Mouse (Mus musculus): ENCODE data around the gene Irf4. TPM values are rescaled to one million over a fixed set of nuclear protein-coding genes. Genes with fewer than 3 reads are reported as not detected.

Irf4 gene
- polyA plus RNA-seq, 1 experiment from 2014 or later, result 0.25 TPM

DNA sequence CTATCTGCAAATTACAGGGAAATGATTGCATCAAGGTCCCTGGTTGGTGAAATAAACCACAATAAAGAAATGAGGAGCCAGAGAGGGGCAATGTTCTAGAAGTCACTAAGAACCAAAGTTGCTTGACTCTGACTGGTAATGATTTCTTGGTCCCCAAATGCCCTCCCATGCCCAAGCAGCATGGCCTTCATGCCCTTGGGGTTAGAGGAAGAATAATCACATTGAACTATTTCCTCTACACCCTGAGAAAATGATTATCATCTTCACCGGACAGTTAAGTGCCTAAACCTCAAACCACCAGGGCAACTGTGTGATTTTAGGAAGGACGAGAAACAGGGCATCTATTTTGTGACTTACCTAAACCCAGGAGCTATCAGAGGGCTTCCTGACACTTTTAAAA, 27.0 kb downstream of the Irf4 start:
- ATAC-seq (replicated peaks; ENCODE audit: low FRiP score), result no peak

DNA sequence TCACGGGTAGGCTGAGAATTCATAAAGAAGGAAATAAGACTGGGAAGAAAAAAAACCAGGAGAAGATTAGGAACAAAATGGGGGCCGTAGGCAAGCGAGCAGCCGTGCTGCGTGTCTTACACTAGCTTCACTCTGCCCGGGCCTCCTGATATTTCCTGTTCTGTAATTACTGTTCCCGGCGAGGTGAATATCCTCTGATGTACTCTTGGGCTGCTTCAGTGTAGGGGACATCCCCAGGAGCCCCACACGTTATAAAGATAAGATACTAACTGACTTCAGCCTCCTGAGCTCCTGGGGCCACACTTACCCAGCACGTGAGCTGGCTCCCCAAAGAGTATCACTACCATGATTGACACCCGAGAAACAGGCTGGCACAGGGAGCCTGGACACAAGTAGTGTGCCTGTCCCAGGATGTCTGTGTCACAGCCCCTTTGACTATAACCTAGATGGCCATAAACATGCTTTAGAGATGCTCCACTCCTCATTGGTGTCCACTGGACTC, 28.7 kb downstream of the Irf4 start:
- 76% methylated on average over 11 of the region's 11 CpGs for WGBS
- Histone ChIP-seq H3K4me1 (0 out of 2 replicates have a peak, but pooled peaks cover 6% of the 10 kb centered on the region), H3K36me3 (no peaks in the 10 kb centered on the region), H3K9ac (no peak overlapping the region), H3K27me3 (no peaks in the 10 kb centered on the region), H3K9me3 (replicated peaks) (no peaks in the 10 kb centered on the region), H3K27ac (no peak overlapping the region), H3K4me2 (no peak overlapping the region), H3K4me3 (replicated peaks) (no peak overlapping the region)
- no peak for ATAC-seq (replicated peaks; ENCODE audit: low FRiP score)

More for the DNA sequence above, 27.0 kb downstream of the Irf4 start:
- WGBS, result 76% methylated on average over 2 of the region's 2 CpGs
- Histone ChIP-seq H3K4me1 (no peaks in the 10 kb centered on the region), H3K27me3 (no peaks in the 10 kb centered on the region), H3K9ac (no peak overlapping the region), H3K4me3 (replicated peaks) (no peak overlapping the region), H3K4me2 (no peak overlapping the region), H3K27ac (no peak overlapping the region), H3K36me3 (no peaks in the 10 kb centered on the region), H3K9me3 (replicated peaks) (no peaks in the 10 kb centered on the region)

- ATAC-seq (replicated peaks; ENCODE audit: low FRiP score), result peak; percentile 60; the same call in 1 of the 2 replicates
- H3K27me3 ChIP-seq, result no peaks in the 10 kb centered on the region
- no peak overlapping the region for H3K9ac ChIP-seq
- no peaks in the 10 kb centered on the region for H3K9me3 ChIP-seq (replicated peaks)
- H3K4me1 ChIP-seq, result 0 out of 2 replicates have a peak, but pooled peaks cover 6% of the 10 kb centered on the region
- no peak overlapping the region for H3K4me2 ChIP-seq
- H3K4me3 ChIP-seq (replicated peaks), result no peak overlapping the region
- no peak overlapping the region for H3K27ac ChIP-seq
- WGBS, result 58% methylated on average over 2 of the region's 2 CpGs
- H3K36me3 ChIP-seq, result no peaks in the 10 kb centered on the region
Measured at GRCm38 (mm10) chr13:30781905-30782304, 32.9 kb downstream of the Irf4 start.

GRCm38 (mm10) chr13:30782419-30782818, 33.4 kb downstream of the Irf4 start:
- no peak overlapping the region for H3K4me3 ChIP-seq (replicated peaks)
- 43% methylated on average over 8 of the region's 8 CpGs for WGBS
- no peaks in the 10 kb centered on the region for H3K9me3 ChIP-seq (replicated peaks)
- no peak for ATAC-seq (replicated peaks; ENCODE audit: low FRiP score)
- no peak overlapping the region for H3K9ac ChIP-seq
- H3K4me1 ChIP-seq, result 0 out of 2 replicates have a peak, but pooled peaks cover 6% of the 10 kb centered on the region
- H3K4me2 ChIP-seq, result no peak overlapping the region
- H3K36me3 ChIP-seq, result no peaks in the 10 kb centered on the region
- H3K27me3 ChIP-seq, result no peaks in the 10 kb centered on the region
- no peak overlapping the region for H3K27ac ChIP-seq

DNA sequence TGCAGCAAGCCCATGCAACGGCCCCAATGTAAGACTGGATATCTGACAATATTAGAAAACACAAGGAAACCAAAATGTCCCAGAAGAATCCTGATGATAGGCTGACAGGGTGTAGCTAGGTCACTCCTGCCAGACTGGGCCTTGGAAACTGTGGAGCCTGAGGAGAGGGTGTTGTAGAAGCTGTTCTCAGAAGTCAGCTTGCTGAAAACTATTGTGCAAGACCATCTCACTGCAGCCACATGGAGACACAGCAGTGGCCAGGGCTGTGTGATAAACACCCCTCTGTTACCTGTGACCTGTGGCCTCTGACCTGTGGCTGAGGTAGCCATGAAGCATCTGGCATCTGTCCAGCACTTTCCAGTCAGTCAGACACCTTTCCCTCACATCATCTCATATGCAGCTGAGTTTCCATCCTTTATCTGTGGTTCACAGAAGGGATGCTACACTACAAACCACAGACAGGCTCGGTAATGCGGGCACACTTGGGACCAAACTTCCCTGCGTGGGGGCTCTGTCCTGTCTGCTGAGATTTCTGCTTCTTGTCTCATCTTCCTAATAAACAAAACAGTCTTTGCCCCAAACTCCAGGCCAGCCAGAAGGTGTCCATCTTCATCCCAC, 36.5 kb downstream of the Irf4 start:
- Histone ChIP-seq H3K4me1 (0 out of 2 replicates have a peak, but pooled peaks cover 6% of the 10 kb centered on the region), H3K27me3 (no peaks in the 10 kb centered on the region), H3K9me3 (replicated peaks) (no peaks in the 10 kb centered on the region), H3K36me3 (no peaks in the 10 kb centered on the region), H3K27ac (no peak overlapping the region), H3K9ac (no peak overlapping the region), H3K4me2 (no peak overlapping the region), H3K4me3 (replicated peaks) (no peak overlapping the region)
- 85% methylated on average over 4 of the region's 4 CpGs for WGBS
- no peak for ATAC-seq (replicated peaks; ENCODE audit: low FRiP score)

GRCm38 (mm10) chr13:30786235-30787035, 37.4 kb downstream of the Irf4 start:
- H3K36me3 ChIP-seq, result no peaks in the 10 kb centered on the region
- no peak overlapping the region for H3K9ac ChIP-seq
- H3K9me3 ChIP-seq (replicated peaks), result no peaks in the 10 kb centered on the region
- 70% methylated on average over 5 of the region's 5 CpGs for WGBS
- H3K4me2 ChIP-seq, result no peak overlapping the region
- 0 out of 2 replicates have a peak, but pooled peaks cover 6% of the 10 kb centered on the region for H3K4me1 ChIP-seq
- H3K4me3 ChIP-seq (replicated peaks), result no peak overlapping the region
- H3K27me3 ChIP-seq, result no peaks in the 10 kb centered on the region
- H3K27ac ChIP-seq, result no peak overlapping the region
- no peak for ATAC-seq (replicated peaks; ENCODE audit: low FRiP score)

DNA sequence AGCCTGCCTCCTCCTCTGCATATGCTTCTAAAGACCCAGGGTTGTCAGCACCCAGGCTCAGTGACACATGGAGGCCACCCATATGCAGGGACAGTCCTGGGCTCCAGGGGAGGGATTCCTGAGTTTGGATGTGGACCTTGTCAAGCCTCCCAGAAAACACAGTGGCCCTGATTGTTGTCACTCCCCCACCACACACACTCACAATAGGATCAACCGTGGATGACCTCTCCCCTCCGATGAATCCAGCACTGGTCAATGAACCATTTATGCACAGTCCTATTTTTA, 38.0 kb downstream of the Irf4 start:
- no peak overlapping the region for H3K4me2 ChIP-seq

DNA sequence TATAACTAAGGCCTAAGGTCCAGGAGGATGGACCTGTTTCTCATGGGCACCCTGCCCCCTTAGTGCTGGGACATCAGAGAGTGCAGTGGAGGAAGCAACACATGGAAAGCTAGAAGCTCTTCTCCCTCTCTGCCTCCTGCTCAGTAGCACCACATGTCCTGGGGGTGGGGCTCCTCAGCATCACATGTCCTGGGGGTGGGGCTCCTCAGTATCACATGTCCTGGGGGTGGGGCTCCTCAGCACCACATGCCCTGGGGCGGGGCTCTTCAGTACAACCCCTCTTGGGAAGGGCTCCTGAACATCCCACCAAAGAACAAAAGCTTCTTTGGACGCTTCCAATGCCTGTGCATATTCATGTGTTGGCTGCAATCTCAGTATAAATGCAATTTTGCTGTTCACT, 38.5 kb downstream of the Irf4 start:
- 80% methylated on average over 2 of the region's 2 CpGs for WGBS
- no peak for ATAC-seq (replicated peaks; ENCODE audit: low FRiP score)

More for the DNA sequence above, 38.0 kb downstream of the Irf4 start:
- Histone ChIP-seq H3K9ac (no peak overlapping the region), H3K9me3 (replicated peaks) (no peaks in the 10 kb centered on the region), H3K27ac (no peak overlapping the region), H3K4me1 (0 out of 2 replicates have a peak, but pooled peaks cover 6% of the 10 kb centered on the region), H3K36me3 (no peaks in the 10 kb centered on the region), H3K4me3 (replicated peaks) (no peak overlapping the region), H3K27me3 (no peaks in the 10 kb centered on the region)
- 35% methylated on average over 2 of the region's 2 CpGs for WGBS
- no peak for ATAC-seq (replicated peaks; ENCODE audit: low FRiP score)

GRCm38 (mm10) chr13:30787960-30788359, 38.9 kb downstream of the Irf4 start:
- Histone ChIP-seq H3K36me3 (no peaks in the 10 kb centered on the region), H3K9me3 (replicated peaks) (no peaks in the 10 kb centered on the region), H3K4me3 (replicated peaks) (no peak overlapping the region), H3K27ac (no peak overlapping the region), H3K27me3 (no peaks in the 10 kb centered on the region), H3K4me2 (no peak overlapping the region), H3K9ac (no peak overlapping the region), H3K4me1 (no peaks in the 10 kb centered on the region)
- ATAC-seq (replicated peaks; ENCODE audit: low FRiP score), result no peak
- WGBS, result 83% methylated on average over 4 of the region's 4 CpGs

More for the DNA sequence above, 38.5 kb downstream of the Irf4 start:
- H3K4me3 ChIP-seq (replicated peaks), result no peak overlapping the region
- no peak overlapping the region for H3K9ac ChIP-seq
- H3K27me3 ChIP-seq, result no peaks in the 10 kb centered on the region
- no peaks in the 10 kb centered on the region for H3K36me3 ChIP-seq
- no peak overlapping the region for H3K4me2 ChIP-seq
- H3K9me3 ChIP-seq (replicated peaks), result no peaks in the 10 kb centered on the region
- no peak overlapping the region for H3K27ac ChIP-seq
- 0 out of 2 replicates have a peak, but pooled peaks cover 2% of the 10 kb centered on the region for H3K4me1 ChIP-seq

GRCm38 (mm10) chr13:30788421-30788820, 39.4 kb downstream of the Irf4 start:
- Histone ChIP-seq H3K4me2 (no peak overlapping the region), H3K9ac (no peak overlapping the region), H3K36me3 (no peaks in the 10 kb centered on the region), H3K27ac (no peak overlapping the region), H3K27me3 (no peaks in the 10 kb centered on the region), H3K4me3 (replicated peaks) (no peak overlapping the region), H3K4me1 (no peaks in the 10 kb centered on the region), H3K9me3 (replicated peaks) (no peaks in the 10 kb centered on the region)
- no peak for ATAC-seq (replicated peaks; ENCODE audit: low FRiP score)
- 82% methylated on average over 3 of the region's 3 CpGs for WGBS

DNA sequence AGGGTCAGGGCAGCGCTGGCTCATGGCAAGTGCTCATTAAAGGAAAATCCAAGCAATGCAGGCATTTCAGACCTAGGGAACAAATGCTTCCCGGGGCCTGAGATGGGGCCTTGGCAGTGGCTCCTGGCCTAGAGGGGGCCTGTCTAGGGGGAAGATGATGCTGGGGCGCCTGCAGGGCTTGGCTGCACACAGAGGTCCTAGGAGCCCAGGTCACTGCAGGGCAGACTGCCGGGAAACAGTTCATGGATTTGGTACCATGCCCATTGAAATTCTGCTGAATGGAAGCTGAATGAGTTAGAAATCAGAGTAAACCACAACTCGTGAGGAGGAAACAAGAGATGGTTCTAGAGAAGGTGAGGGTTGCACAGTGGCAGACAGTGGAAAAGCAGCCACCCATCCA, 41.0 kb downstream of the Irf4 start:
- Histone ChIP-seq H3K4me2 (no peak overlapping the region), H3K36me3 (no peaks in the 10 kb centered on the region), H3K27ac (no peak overlapping the region), H3K4me3 (replicated peaks) (no peak overlapping the region), H3K4me1 (no peaks in the 10 kb centered on the region), H3K9me3 (replicated peaks) (no peaks in the 10 kb centered on the region), H3K9ac (no peak overlapping the region), H3K27me3 (no peaks in the 10 kb centered on the region)
- no peak for ATAC-seq (replicated peaks; ENCODE audit: low FRiP score)
- 64% methylated on average over 5 of the region's 5 CpGs for WGBS

DNA sequence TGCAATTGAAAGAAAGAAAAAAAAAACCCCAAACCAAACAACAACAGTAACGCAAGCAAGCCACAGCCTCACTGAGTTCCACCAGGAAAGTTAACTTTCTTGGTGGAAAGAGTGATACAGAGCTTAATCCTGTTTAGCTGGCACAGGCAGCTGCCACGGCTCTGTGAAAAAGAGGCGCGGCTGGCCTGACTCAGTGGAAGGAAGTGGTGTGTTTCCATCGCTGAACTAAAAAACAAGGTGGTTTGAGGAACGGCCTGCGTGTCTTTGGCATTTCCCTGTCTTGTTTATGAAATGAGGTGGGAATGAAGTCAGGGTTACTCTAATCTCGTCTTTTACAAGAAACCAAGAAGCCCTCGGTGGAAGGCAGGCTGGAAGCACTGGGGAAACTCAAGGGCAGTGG, 43.3 kb downstream of the Irf4 start:
- WGBS, result 78% methylated on average over 9 of the region's 9 CpGs
- H3K4me1 ChIP-seq, result no peaks in the 10 kb centered on the region
- H3K27ac ChIP-seq, result no peak overlapping the region
- no peaks in the 10 kb centered on the region for H3K9me3 ChIP-seq (replicated peaks)
- no peak for ATAC-seq (replicated peaks; ENCODE audit: low FRiP score)
- no peaks in the 10 kb centered on the region for H3K36me3 ChIP-seq
- no peaks in the 10 kb centered on the region for H3K27me3 ChIP-seq
- no peak overlapping the region for H3K4me3 ChIP-seq (replicated peaks)
- no peak overlapping the region for H3K4me2 ChIP-seq
- H3K9ac ChIP-seq, result no peak overlapping the region
